Mouse (Mus musculus) E14TG2a.4 (cell line): ENCODE data around the gene Mrpl1.

Experiments
- CTCF ChIP-seq: conservative IDR thresholded peaks from 2 replicates; pipeline ENCODE4 v1.5.1; 2014; ENCODE audit warnings: low read length
- NANOG ChIP-seq: IDR thresholded peaks from 2 replicates; pipeline ENCODE4 v1.6.1; 2014; ENCODE audit warnings: borderline replicate concordance, low read length, mixed read lengths
- POU5F1 ChIP-seq: IDR thresholded peaks from 2 replicates; pipeline ENCODE4 v1.6.1; 2014; ENCODE audit warnings: low read length, borderline replicate concordance

DNA sequence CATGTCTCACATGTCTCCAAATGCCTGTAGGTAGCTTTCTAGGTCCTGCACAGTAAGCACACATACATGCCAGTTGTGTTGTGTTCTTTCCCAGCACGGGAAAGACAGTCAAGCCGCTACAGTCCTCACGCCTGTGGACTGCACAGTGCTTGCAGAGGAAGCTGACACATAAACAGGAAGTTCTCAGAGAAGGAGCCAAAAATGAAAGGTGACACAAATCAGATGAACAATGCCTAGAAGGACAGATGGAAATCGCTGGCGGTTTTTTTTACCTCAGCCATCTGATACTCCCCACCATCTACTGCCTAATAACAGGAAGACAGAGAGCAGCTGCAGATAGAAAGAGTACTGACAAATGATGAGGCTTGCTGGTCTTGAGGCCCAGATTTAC, 45.3 kb upstream of the Mrpl1 start, which contains the start of gene Cnot6l:
- TF ChIP-seq CTCF = no peak
- no peak for TF ChIP-seq POU5F1
- no peak for TF ChIP-seq NANOG
